Mouse (Mus musculus): ENCODE measurements at regions not wholly inside any gene's neighbourhood (a gene's known extent, or its start where the extent isn't known, plus 50 kb on each side); places are given as distances from the start of the nearest gene placed in this dataset.

DNA sequence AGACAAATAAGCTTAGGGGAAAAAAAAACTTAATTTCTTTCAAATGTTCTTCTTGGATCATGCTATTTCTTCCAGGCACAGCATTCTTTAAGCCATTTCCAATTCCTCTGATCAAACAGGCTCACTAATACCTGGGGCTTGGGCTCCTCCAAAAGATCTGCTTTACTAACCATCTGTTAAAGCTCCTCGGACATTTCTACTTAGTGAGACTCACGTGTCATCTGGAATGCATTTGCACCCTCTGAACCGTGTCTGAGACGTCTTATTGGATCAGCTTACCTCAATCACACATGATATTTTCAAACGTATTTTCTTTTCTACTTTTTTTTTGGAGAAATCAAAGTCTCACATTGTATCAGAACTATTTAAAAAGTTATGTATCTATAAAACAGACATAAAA is 132.4 kb downstream of the Npr3 start:
- no peak for DNase-seq (ENCODE audit: low read depth)

DNA sequence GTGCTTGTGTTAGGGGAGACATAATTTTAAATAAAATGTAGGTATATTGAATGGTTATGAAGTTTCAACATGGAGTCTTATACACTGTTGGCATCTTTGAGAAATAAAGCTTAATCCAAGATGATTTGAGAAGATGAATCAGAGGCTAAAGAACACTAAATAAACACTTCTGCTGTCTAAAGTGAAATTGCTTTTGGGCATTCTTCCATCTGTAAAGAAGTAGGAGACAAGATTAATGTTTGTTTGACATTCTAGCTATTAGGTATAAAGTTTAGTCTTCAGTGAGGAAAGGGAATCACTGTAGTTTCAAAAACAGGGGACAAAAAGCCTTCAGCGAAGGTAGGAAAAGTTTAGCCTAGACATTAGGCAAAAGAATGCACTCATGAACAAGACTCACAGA is 136.5 kb downstream of the Npr3 start:
- DNase-seq (ENCODE audit: low read depth): no peak

DNA sequence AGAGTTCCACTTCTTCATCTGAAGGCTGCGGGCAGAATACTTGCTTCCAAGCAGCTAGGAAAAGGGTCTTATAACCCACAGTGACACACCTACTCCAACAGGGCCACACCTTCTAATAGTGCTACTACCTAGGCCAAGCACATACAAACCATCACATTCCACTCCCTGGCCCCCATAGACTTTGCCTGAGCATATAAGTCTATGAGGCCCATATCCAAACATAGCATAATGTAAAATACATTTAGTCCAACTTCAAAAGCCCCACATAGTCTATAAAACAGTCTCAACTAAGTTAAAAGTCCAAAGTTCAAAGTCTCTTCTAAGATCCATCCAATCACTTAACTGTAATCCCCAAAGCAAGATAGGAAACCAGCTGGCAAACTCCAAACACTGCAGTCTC is 149.1 kb downstream of the Npr3 start:
- no peak for DNase-seq (ENCODE audit: low read depth)

DNA sequence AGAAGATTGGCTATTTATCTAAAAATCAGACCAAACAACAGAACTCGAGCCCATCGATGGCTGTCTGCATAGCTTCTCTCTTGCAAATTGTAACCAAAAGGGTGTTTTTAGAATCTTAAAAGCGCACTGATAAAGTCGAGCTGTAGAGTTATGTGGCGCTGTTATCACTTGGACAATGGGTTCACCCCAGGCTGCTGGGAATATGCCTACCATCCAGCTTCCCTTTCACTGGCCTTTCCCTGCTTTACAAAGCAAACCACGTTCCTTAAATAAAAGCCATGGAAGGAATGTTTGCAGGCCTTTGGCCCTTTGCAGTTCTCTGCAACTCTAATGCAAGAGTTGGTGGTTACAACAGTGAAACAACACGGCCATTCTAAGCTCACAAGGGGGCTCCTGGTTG is 150.3 kb downstream of the Npr3 start:
- no peak for DNase-seq (ENCODE audit: low read depth)

DNA sequence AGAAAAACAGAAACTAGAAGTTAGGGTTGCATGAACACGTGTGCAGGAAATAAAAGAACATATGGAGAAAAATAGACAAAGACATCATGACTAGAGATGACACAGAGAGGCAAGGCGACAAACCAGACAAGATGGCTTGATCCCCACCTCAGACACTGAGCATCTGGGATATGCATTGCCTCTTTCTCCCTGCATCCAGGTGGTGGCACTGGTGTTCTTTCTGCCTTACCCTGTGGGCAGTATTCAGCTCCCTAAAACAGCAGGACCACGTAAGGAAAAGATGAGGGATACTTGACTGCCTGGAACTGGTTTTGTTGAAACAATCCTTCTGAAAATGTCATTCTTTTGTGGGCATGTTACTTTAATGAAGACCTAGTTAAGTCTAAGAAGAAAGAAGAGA is 153.9 kb downstream of the Npr3 start:
- DNase-seq (ENCODE audit: low read depth): peak; percentile 9

- DNase-seq (ENCODE audit: low read depth): no peak
Measured at GRCm38 (mm10) chr15:11750893-11751292, 156.2 kb downstream of the Npr3 start.

DNA sequence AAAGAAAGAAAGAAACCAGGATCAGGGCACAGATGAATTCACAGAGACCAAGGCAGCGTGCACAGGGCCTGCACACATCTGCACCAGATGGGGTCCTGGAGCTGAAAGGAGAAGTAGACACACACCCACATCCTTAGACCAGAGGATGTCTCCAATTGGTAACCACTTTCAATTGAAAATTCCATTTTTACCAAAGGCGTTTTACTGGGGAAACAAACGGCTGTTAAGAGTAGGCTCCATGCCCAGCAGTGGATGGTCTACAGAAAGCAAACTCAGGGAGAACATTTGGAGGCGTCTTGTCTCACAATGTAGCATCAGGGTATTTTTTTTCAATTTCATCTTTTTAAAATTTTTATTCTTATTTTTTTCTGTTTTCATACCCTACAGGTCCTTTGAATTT is 157.6 kb downstream of the Npr3 start:
- DNase-seq (ENCODE audit: low read depth): no peak

GRCm38 (mm10) chr15:11748306-11748705 is 158.8 kb downstream of the Npr3 start:
- no peak for DNase-seq (ENCODE audit: low read depth)

DNA sequence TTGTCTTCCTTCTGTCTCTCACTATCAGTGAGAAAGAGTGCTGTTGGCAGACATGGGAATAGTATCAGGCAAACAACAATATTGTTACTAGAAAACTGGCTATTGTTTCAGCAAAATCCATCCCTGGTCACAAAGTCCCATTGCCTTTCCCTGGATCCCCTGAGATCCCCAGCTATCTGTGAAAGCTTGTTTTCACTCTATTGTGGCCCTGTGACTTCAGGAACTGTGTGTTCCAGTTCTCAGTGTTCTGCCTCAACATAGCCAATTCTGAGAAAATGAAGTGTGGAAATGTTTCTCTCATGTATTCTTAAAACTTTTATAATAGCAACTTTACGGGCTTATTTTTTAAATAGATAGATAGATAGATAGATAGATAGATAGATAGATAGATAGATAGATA is 160.3 kb downstream of the Npr3 start:
- DNase-seq (ENCODE audit: low read depth): no peak

DNA sequence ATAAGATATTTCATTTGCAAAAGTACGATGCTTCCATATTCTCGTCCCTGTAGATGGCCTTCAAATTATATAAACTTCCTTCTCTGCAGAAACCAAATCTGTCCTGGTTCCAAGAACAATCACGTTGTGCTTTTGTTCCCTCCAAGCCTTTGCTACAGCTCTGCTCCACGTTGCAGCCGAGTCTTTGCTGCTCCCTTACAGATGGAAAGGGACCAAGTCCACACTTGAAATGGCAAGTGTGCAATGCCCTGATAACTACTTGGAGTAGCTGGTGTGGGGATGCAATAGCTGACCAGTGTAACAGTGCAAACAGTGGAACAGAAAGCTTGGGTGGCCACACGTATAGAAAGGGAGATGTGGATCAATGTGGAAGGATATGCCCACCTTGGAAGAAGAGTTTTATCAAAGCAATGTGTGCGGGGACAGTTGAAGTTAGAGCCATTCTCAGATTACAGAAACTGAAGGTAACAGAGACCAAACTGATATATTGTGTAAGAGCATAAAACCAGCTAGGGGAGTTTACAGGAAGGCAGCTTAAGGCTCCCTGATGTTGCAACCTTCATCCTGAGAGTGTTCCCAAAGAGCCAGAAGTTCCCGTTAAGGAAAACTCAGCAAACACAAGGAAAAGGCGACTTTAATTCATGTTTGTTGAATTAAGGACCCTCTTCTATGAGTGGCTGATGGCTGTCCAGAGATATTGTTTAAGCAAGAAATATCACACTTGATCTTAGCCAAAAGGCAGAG is 161.3 kb downstream of the Npr3 start:
- DNase-seq (ENCODE audit: low read depth): no peak

DNA sequence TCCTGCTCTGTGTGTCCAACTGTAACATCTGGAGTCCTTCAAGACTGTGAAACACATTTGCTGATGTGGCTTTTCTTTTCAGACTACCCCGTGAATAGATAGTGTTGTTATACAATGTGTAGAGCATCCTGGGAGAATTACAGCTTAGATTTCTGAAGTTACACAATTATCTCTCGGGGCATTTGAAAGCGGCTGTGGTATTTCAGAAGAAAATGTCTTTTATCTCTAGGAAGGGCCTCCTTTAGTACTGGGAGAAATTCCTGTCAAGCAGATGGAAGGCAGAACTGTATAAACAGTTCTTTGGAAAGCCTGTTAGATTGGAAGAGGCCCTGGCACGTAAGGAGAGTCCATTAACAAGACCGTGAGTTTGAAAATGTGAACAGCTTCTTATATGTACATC is 162.2 kb downstream of the Npr3 start:
- no peak for DNase-seq (ENCODE audit: low read depth)

GRCm38 (mm10) chr15:11744296-11744695 is 162.8 kb downstream of the Npr3 start:
- no peak for DNase-seq (ENCODE audit: low read depth)

DNA sequence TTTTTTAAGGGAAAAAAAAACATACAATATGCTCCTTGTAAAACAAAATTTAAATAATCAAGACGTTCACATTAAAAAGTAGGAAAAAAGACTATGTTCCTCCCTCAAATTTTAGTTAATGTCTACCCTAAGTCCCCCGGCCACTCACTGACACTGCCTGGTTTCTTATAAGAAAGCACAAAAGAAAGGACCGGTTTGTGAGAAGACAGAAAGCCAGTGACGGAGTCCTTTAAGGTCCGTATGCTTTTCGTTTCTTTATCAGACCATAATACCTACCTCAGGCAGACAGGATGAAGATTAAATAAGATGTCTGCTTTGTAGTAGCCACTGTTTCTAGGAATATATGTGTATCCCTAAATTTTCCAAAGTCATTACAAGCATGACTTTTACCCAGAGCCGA is 164.3 kb downstream of the Npr3 start:
- DNase-seq (ENCODE audit: low read depth): no peak

- no peak for DNase-seq (ENCODE audit: low read depth)
Measured at GRCm38 (mm10) chr15:11742346-11742729, 164.7 kb downstream of the Npr3 start.

GRCm38 (mm10) chr15:11741598-11742345 is 165.3 kb downstream of the Npr3 start:
- no peak for DNase-seq (ENCODE audit: low read depth)

- DNase-seq (ENCODE audit: low read depth): no peak
Measured at GRCm38 (mm10) chr15:11737436-11738000, 169.6 kb downstream of the Npr3 start.

DNA sequence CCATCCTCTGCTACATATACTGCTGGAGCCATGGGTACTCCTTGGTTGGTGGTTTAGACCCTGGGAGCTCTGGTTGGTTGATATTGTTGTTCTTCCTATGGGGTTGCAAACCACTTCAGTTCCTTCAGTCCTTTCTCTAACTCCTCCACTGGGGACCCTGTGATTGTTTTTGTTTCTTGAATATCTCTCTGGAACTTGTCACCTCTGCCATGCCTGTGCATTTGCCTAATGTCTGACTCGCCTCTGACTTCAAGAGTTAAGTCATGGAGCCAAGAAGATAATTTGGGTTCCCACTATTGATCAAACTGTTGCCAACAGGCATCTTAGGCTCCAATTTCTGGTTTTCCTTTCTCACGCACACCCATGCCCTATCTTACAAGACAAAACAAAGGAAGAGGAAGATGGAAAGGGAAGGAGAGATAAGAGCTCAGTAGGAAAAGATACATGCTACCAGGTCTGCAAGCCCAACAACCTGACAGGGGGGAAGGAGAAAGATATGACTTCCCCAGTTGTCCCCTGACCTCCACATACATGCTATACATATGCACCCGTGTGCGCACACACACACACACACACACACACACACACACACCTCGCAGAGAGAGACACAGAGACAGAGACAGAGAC is 172.3 kb downstream of the Npr3 start:
- no peak for DNase-seq (ENCODE audit: low read depth)

DNA sequence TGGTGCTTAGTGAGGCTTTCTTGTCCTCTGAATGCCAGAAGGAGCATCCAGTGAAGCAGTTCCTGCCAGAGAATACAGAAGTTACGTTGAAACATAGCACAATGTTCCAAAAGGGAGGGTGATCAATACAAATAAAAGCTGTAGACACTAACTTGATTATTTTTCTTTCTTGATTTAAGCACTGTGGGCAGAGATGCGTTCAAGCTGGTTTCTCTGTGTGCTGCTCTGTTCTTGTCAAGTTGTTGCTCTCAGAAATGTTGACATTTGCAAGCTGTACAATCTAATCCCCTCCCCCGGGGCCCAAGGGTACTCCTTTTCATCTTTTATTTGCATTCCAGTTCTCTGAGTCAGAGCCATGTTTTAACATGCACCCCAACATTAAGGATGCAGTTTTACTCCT is 177.7 kb downstream of the Npr3 start:
- no peak for DNase-seq (ENCODE audit: low read depth)

- no peak for DNase-seq (ENCODE audit: low read depth)
Measured at GRCm38 (mm10) chr15:11725620-11726530, 181.2 kb downstream of the Npr3 start.

- no peak for DNase-seq (ENCODE audit: low read depth)
Measured at GRCm38 (mm10) chr15:11720645-11721044, 186.4 kb downstream of the Npr3 start.

DNA sequence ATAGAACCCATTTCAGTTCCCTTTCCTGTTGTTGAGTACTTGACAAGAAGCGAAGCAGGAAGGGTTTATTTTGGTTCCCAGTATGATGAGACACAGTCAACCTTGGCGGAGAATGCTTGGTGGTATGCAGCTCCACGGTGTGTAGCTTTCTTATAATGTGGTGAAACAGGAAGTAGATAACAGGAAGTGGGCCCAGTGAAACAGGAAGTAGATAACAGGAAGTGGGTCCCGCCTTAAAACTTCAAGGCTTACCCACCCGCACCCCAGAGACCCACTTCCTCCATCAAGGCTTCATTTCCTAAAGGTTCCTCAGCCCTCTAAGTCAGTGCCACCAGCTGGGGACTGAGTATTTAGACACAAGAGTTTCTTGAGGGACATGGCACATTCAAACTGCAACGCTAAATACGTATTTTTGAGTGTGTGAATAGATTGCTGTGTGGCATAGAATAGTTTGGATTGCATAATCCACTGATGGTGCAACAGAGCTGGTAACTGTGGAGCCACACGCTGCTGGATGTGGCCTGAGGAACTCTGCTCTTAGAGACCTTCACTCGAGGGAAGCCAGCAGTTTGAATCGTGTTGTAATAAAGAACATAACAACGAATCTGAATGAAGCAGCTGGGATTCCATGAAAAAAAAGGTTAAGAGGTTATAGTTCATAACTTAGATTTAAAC is 190.8 kb downstream of the Npr3 start:
- peak; percentile 76 for DNase-seq (ENCODE audit: low read depth)
